15 mouse cellular contexts compared by ENCODE assay signal in the genomic region with DNA sequence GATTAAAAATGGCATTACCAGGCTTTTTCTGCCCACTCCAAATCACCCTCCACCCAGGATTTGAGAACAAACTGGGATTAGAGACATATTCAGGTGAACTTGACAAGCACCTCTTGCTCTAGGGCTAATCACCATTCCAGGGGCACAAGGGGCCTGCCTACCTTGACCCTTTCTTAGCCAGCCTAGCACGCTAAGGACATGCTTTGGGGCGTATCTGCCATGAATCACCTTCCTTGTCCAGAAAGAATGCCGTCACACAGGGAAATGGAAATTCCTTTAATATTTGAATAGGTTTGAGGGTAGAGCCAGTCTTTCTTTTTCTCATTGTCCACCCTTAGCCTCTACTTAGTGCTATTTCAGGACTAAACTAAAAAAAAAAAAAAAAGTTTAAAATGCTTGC.
"Had no signal": no experiment of that assay in that cellular context is flagged by ENCODE, and none has a peak within 500 bp of the region (broad histone marks: within the 10 kb centered on the region; RNA-seq: fewer than 3 reads in every experiment).

No protein-coding gene starts in this region.

- DNase-seq: kidney, adult 8-10 months; kidney, postnatal 36 days; layer of hippocampus, adult 9-11 months; layer of hippocampus, postnatal 36 days; lung, adult 18-20 months; retina, postnatal 1 day; right cerebral cortex, postnatal 4 days; thymus, postnatal 4 days had no signal

- ATAC-seq: midbrain, embryonic 16.5 days had no signal

- H3K4me2 ChIP-seq: hindbrain, embryonic 15.5 days; limb, embryonic 13.5 days; midbrain, embryonic 12.5 days; neural tube, embryonic 13.5 days had no signal

- H3K27me3 ChIP-seq: hindbrain, embryonic 15.5 days; limb, embryonic 13.5 days; midbrain, embryonic 12.5 days; neural tube, embryonic 13.5 days had no signal

- H3K4me3 ChIP-seq: hindbrain, embryonic 15.5 days; limb, embryonic 13.5 days; midbrain, embryonic 12.5 days; neural tube, embryonic 13.5 days had no signal

- H3K9ac ChIP-seq: hindbrain, embryonic 15.5 days; limb, embryonic 13.5 days; liver, embryonic 14.5 days; midbrain, embryonic 12.5 days; neural tube, embryonic 13.5 days had no signal

- H3K36me3 ChIP-seq: hindbrain, embryonic 15.5 days; limb, embryonic 13.5 days; midbrain, embryonic 12.5 days; neural tube, embryonic 13.5 days had no signal

- H3K27ac ChIP-seq: hindbrain, embryonic 15.5 days; kidney, postnatal 0 days; limb, embryonic 13.5 days; liver, embryonic 14.5 days; midbrain, embryonic 12.5 days; neural tube, embryonic 13.5 days had no signal

- H3K4me1 ChIP-seq: hindbrain, embryonic 15.5 days; neural tube, embryonic 13.5 days had no signal

- H3K9me3 ChIP-seq: hindbrain, embryonic 15.5 days; limb, embryonic 13.5 days; midbrain, embryonic 12.5 days; neural tube, embryonic 13.5 days had no signal
